Mouse (Mus musculus) lung, embryonic 16.5 days (tissue): Measurements from ENCODE around the gene Mvb12a. TPM values are rescaled to one million over a fixed set of nuclear protein-coding genes. Genes with fewer than 3 reads are reported as not detected.

ENCODE experiments used
- ATAC-seq: fragments of 200-750 bp; cut with Nextera tagmentation; 2 replicates; pipeline ENCODE4 v1.8.0; 2017; ENCODE audit warnings: low read depth, mild to moderate bottlenecking, moderate library complexity
- H3K27ac ChIP-seq: fragments of 300-500 bp; sonication (generic); 2 replicates; pipeline ENCODE4 v1.5.1; 2014; ENCODE audit warnings: mild to moderate bottlenecking, control low read depth, low read length
- H3K27me3 ChIP-seq: fragments of 300-500 bp; sonication (generic); 2 replicates; pipeline ENCODE4 v1.6.1; 2014; ENCODE audit warnings: low read depth, low read length, mixed read lengths; ENCODE audit not compliant: control insufficient read depth, insufficient read depth
- H3K36me3 ChIP-seq: fragments of 300-500 bp; sonication (generic); 2 replicates; pipeline ENCODE4 v1.6.1; 2014; ENCODE audit warnings: low read length; ENCODE audit not compliant: control insufficient read depth, insufficient read depth
- H3K4me1 ChIP-seq: fragments of 300-500 bp; sonication (generic); replicated peaks from 2 replicates; pipeline ENCODE4 v1.6.1; 2014; ENCODE audit warnings: low read length, mixed read lengths; ENCODE audit not compliant: control insufficient read depth, insufficient read depth
- H3K4me2 ChIP-seq: fragments of 300-500 bp; sonication (generic); 2 replicates; pipeline ENCODE4 v1.6.1; 2014; ENCODE audit warnings: low read depth, low read length, control low read depth
- H3K4me3 ChIP-seq: fragments of 300-500 bp; sonication (generic); 2 replicates; pipeline ENCODE4 v1.5.1; 2014; ENCODE audit warnings: mild to moderate bottlenecking, low read length, control low read depth
- H3K9ac ChIP-seq: fragments of 300-500 bp; sonication (generic); 2 replicates; pipeline ENCODE4 v1.6.1; 2014; ENCODE audit warnings: low read length, control low read depth
- H3K9me3 ChIP-seq: fragments of 300-500 bp; sonication (generic); 2 replicates; pipeline ENCODE4 v1.6.1; 2016; ENCODE audit warnings: low read length; ENCODE audit not compliant: control insufficient read depth
- WGBS: fragments of 180-500 bp; shearing (Covaris S2); extraction: QIAGEN DNeasy Blood & Tissue Kit; methylation state at CpG from one replicate; pipeline ENCODE4 v1.1.7; 2014; 5-methylcytosine and 5-hydroxymethylcytosine counted together
- polyA plus RNA-seq: library from polyadenylated mRNA; unstranded; fragments of >200 nt; fragmentation: Nextera tagmentation; extraction: Ambion mirVana; gene quantifications from 2 replicates; pipeline ENCODE4 v1.2.1, GENCODE M21; 2015

Gene Mvb12a
- polyA plus RNA-seq, 1 experiment from 2014 or later, result 96.3 TPM

- H3K9me3 ChIP-seq, result no peaks in the 10 kb centered on the region
- peaks cover 5% of the 10 kb centered on the region for H3K4me1 ChIP-seq
- WGBS, result 2% methylated on average over 37 of the region's 37 CpGs
Measured at GRCm38 (mm10) chr8:71537028-71537867, 5.5 kb upstream of the Mvb12a start, which contains the start of gene Bst2. Gene Bst2 (minus strand): TSS chr8:71537456.

GRCm38 (mm10) chr8:71543755-71544154 is 1.0 kb downstream of the Mvb12a start:
- H3K9ac ChIP-seq, result no peak overlapping the region; the same call in 1 of the 2 replicates
- H3K4me3 ChIP-seq, result peak overlapping the region; percentile 91
- no peak for ATAC-seq
- H3K4me1 ChIP-seq, result peaks cover 7% of the 10 kb centered on the region
- H3K36me3 ChIP-seq, result peaks cover 14% of the 10 kb centered on the region
- no peaks in the 10 kb centered on the region for H3K27me3 ChIP-seq
- 79% methylated on average over 9 of the region's 9 CpGs for WGBS
- peak overlapping the region; percentile 94 for H3K4me2 ChIP-seq
- H3K9me3 ChIP-seq, result no peaks in the 10 kb centered on the region
- H3K27ac ChIP-seq, result no peak overlapping the region

More at GRCm38 (mm10) chr8:71537028-71537867, 5.5 kb upstream of the Mvb12a start, which contains the start of gene Bst2:
- no peaks in the 10 kb centered on the region for H3K27me3 ChIP-seq
- H3K4me2 ChIP-seq, result peak within 1 kb of the TSS; percentile 73
- peak within 1 kb of the TSS; percentile 57 for H3K4me3 ChIP-seq
- peak within 1 kb of the TSS; percentile 67 for H3K27ac ChIP-seq
- peak within 1 kb of the TSS; percentile 66 for H3K9ac ChIP-seq
- no peaks in the 10 kb centered on the region for H3K36me3 ChIP-seq
- ATAC-seq, result peak; percentile 91

- no peak overlapping the region for H3K27ac ChIP-seq
- H3K9me3 ChIP-seq, result no peaks in the 10 kb centered on the region
- no peak for ATAC-seq
- peaks cover 14% of the 10 kb centered on the region for H3K36me3 ChIP-seq
- H3K9ac ChIP-seq, result no peak overlapping the region
- no peak overlapping the region for H3K4me3 ChIP-seq
- 92% methylated on average over 11 of the region's 11 CpGs for WGBS
- H3K4me2 ChIP-seq, result no peak overlapping the region
- H3K4me1 ChIP-seq, result peaks cover 7% of the 10 kb centered on the region
- H3K27me3 ChIP-seq, result no peaks in the 10 kb centered on the region
Measured at GRCm38 (mm10) chr8:71545053-71545452, 2.3 kb downstream of the Mvb12a start.

- H3K9me3 ChIP-seq, result no peaks in the 10 kb centered on the region
- H3K4me3 ChIP-seq, result no peak overlapping the region
- H3K27me3 ChIP-seq, result no peaks in the 10 kb centered on the region
- H3K9ac ChIP-seq, result no peak overlapping the region
- peaks cover 14% of the 10 kb centered on the region for H3K36me3 ChIP-seq
- no peak overlapping the region for H3K27ac ChIP-seq
- ATAC-seq, result no peak
- peaks cover 7% of the 10 kb centered on the region for H3K4me1 ChIP-seq
- WGBS, result 86% methylated on average over 7 of the region's 7 CpGs
- H3K4me2 ChIP-seq, result no peak overlapping the region
Measured at GRCm38 (mm10) chr8:71547590-71547989, 4.9 kb downstream of the Mvb12a start.

- H3K36me3 ChIP-seq, result peaks cover 12% of the 10 kb centered on the region; the same call in 1 of the 2 replicates
- H3K27me3 ChIP-seq, result no peaks in the 10 kb centered on the region
- H3K4me2 ChIP-seq, result no peak overlapping the region
- no peak overlapping the region for H3K27ac ChIP-seq
- no peaks in the 10 kb centered on the region for H3K9me3 ChIP-seq
- no peak overlapping the region for H3K9ac ChIP-seq
- H3K4me1 ChIP-seq, result 0 out of 2 replicates have a peak, but pooled peaks cover 3% of the 10 kb centered on the region
- no peak overlapping the region for H3K4me3 ChIP-seq
- ATAC-seq, result no peak
- 44% methylated on average over 7 of the region's 7 CpGs for WGBS
Measured at GRCm38 (mm10) chr8:71550754-71551153, 8.0 kb downstream of the Mvb12a start.

- no peak overlapping the region for H3K4me3 ChIP-seq
- ATAC-seq, result no peak
- no peaks in the 10 kb centered on the region for H3K9me3 ChIP-seq
- H3K9ac ChIP-seq, result no peak overlapping the region
- 0 out of 2 replicates have a peak, but pooled peaks cover 3% of the 10 kb centered on the region for H3K4me1 ChIP-seq
- 48% methylated on average over 6 of the region's 6 CpGs for WGBS
- peaks cover 8% of the 10 kb centered on the region; the same call in 1 of the 2 replicates for H3K36me3 ChIP-seq
- H3K27me3 ChIP-seq, result peaks cover 10% of the 10 kb centered on the region
- H3K27ac ChIP-seq, result no peak overlapping the region
- no peak overlapping the region for H3K4me2 ChIP-seq
Measured at GRCm38 (mm10) chr8:71552770-71553169, 10.0 kb downstream of the Mvb12a start.

GRCm38 (mm10) chr8:71554001-71554400 is 11.3 kb downstream of the Mvb12a start:
- Histone ChIP-seq H3K4me1 (peaks cover 7% of the 10 kb centered on the region; the same call in 1 of the 2 replicates), H3K27me3 (peaks cover 22% of the 10 kb centered on the region), H3K27ac (peak overlapping the region; percentile 39; the same call in 1 of the 2 replicates), H3K4me2 (no peak overlapping the region), H3K4me3 (no peak overlapping the region), H3K36me3 (no peaks in the 10 kb centered on the region), H3K9me3 (no peaks in the 10 kb centered on the region), H3K9ac (no peak overlapping the region)
- 56% methylated on average over 6 of the region's 6 CpGs for WGBS
- no peak for ATAC-seq

GRCm38 (mm10) chr8:71554644-71555043 is 11.9 kb downstream of the Mvb12a start:
- WGBS, result 76% methylated on average over 2 of the region's 2 CpGs
- Histone ChIP-seq H3K4me3 (no peak overlapping the region), H3K36me3 (no peaks in the 10 kb centered on the region), H3K27me3 (peaks cover 27% of the 10 kb centered on the region), H3K4me1 (peaks cover 7% of the 10 kb centered on the region; the same call in 1 of the 2 replicates), H3K9ac (no peak overlapping the region), H3K4me2 (no peak overlapping the region), H3K9me3 (no peaks in the 10 kb centered on the region), H3K27ac (peak overlapping the region; percentile 3; the same call in 1 of the 2 replicates)
- peak; percentile 29; the same call in 1 of the 2 replicates for ATAC-seq
